Mouse (Mus musculus) testis, postnatal 14 days (tissue): ENCODE results near the gene Mus81.
A peak's percentile ranks its signal among the peaks of the same experiment; 100 is the strongest.
"Not testable (repeated sequence)": the region's sequence is repeated elsewhere in the genome, so short reads cannot be mapped to it uniquely, and the experiment has no call there.

Experiments used
- DNase-seq: peaks from one replicate; pipeline ENCODE4 v3.0.0; 2021; ENCODE audit warnings: low spot score

The Mus81 gene

GRCm38 (mm10) chr19:5487768-5488550, at the start of gene Mus81:
Mus81 (minus strand) TSS chr19:5488402.
- peak; percentile 94 for DNase-seq

- DNase-seq: no peak
Observed at GRCm38 (mm10) chr19:5532520-5532919, 44.3 kb upstream of the Mus81 start.

GRCm38 (mm10) chr19:5530138-5530524, 41.9 kb upstream of the Mus81 start:
- no peak for DNase-seq

GRCm38 (mm10) chr19:5529325-5530137, 41.3 kb upstream of the Mus81 start:
- DNase-seq: peak; percentile 89

- DNase-seq: no peak
Observed at GRCm38 (mm10) chr19:5525204-5525603, 37.0 kb upstream of the Mus81 start.

GRCm38 (mm10) chr19:5518721-5519120, 30.5 kb upstream of the Mus81 start:
- DNase-seq: no peak

GRCm38 (mm10) chr19:5516906-5517505, 28.8 kb upstream of the Mus81 start:
- no peak for DNase-seq

- no peak for DNase-seq
Observed at GRCm38 (mm10) chr19:5515840-5516777, 27.9 kb upstream of the Mus81 start.

GRCm38 (mm10) chr19:5513005-5513349, 24.8 kb upstream of the Mus81 start:
- DNase-seq: no peak

- no peak for DNase-seq
Observed at GRCm38 (mm10) chr19:5512091-5513004, 24.1 kb upstream of the Mus81 start.

- no peak for DNase-seq
Observed at GRCm38 (mm10) chr19:5511074-5511632, 23.0 kb upstream of the Mus81 start.

- DNase-seq: peak; percentile 99
Observed at GRCm38 (mm10) chr19:5510031-5511026, 22.1 kb upstream of the Mus81 start, which contains the start of gene Snx32. Snx32 (minus strand) TSS chr19:5510538.

GRCm38 (mm10) chr19:5503687-5504086, 15.5 kb upstream of the Mus81 start, which contains the start of gene 1700020D05Rik:
1700020D05Rik (minus strand) TSS chr19:5503787.
- no peak for DNase-seq

GRCm38 (mm10) chr19:5500330-5500875, 12.2 kb upstream of the Mus81 start:
- no peak for DNase-seq

- DNase-seq: peak; percentile 12
Observed at GRCm38 (mm10) chr19:5496052-5496370, 7.8 kb upstream of the Mus81 start.

- DNase-seq: no peak
Observed at GRCm38 (mm10) chr19:5495353-5496051, 7.3 kb upstream of the Mus81 start.

- DNase-seq: no peak
Observed at GRCm38 (mm10) chr19:5494314-5494713, 6.1 kb upstream of the Mus81 start.

GRCm38 (mm10) chr19:5493301-5493721, 5.1 kb upstream of the Mus81 start:
- DNase-seq: not testable (repeated sequence)
